In genomic region chr9:25591390-25592354, GRCm38 (mm10) we compare ENCODE assay signal across 8 mouse cellular contexts.
A peak's percentile ranks its signal among the peaks of the same experiment; 100 is the strongest.
DNase-seq lines count a peak whose midpoint lies in the region; ATAC-seq and TF ChIP-seq lines count a peak whose summit lies in the region.

No protein-coding gene starts in this region.

- H3K4me3 ChIP-seq in forebrain, embryonic 10.5 days, result 0 out of 2 replicates have a peak overlapping the region, but pooled peaks have one; percentile 11
- no peak overlapping the region for H3K4me3 ChIP-seq in hindbrain, embryonic 11.5 days (ENCODE audit: low read depth, low read length)
- H3K4me3 ChIP-seq in limb, embryonic 14.5 days (replicated peaks; ENCODE audit: low read length), result no peak overlapping the region; the same call in 1 of the 2 replicates
- no peak overlapping the region for H3K4me3 ChIP-seq in midbrain, embryonic 16.5 days (ENCODE audit: low read depth, low read length)

- peak; percentile 79 for ATAC-seq in hindbrain, embryonic 11.5 days (ENCODE audit: low FRiP score)
- peak; percentile 78 for ATAC-seq in limb, embryonic 14.5 days (ENCODE audit: low FRiP score, low read depth)
- ATAC-seq in midbrain, embryonic 16.5 days, result peak; percentile 85

- H3K27me3 ChIP-seq in forebrain, embryonic 10.5 days (ENCODE audit: poor library complexity, severe bottlenecking), result no peaks in the 10 kb centered on the region
- no peaks in the 10 kb centered on the region for H3K27me3 ChIP-seq in hindbrain, embryonic 11.5 days (ENCODE audit: control insufficient read depth, insufficient read depth, low read length)
- no peaks in the 10 kb centered on the region for H3K27me3 ChIP-seq in limb, embryonic 14.5 days (ENCODE audit: control insufficient read depth, insufficient read depth, low read length)
- H3K27me3 ChIP-seq in midbrain, embryonic 16.5 days (ENCODE audit: control insufficient read depth, insufficient read depth, low read depth, low read length), result no peaks in the 10 kb centered on the region

- H3K27ac ChIP-seq in forebrain, embryonic 10.5 days, result 0 out of 2 replicates have a peak overlapping the region, but pooled peaks have one; percentile 2
- H3K27ac ChIP-seq in hindbrain, embryonic 11.5 days (ENCODE audit: low read depth, low read length), result no peak overlapping the region
- H3K27ac ChIP-seq in limb, embryonic 14.5 days (replicated peaks; ENCODE audit: low read depth, low read length), result no peak overlapping the region
- no peak overlapping the region for H3K27ac ChIP-seq in midbrain, embryonic 16.5 days (ENCODE audit: low read length)

- H3K9me3 ChIP-seq in forebrain, embryonic 10.5 days, result no peaks in the 10 kb centered on the region
- H3K9me3 ChIP-seq in hindbrain, embryonic 11.5 days (ENCODE audit: control insufficient read depth, low read length), result no peaks in the 10 kb centered on the region
- no peaks in the 10 kb centered on the region; the same call in 1 of the 2 replicates for H3K9me3 ChIP-seq in limb, embryonic 14.5 days (ENCODE audit: control insufficient read depth, low read length)
- no peaks in the 10 kb centered on the region for H3K9me3 ChIP-seq in midbrain, embryonic 16.5 days (replicated peaks; ENCODE audit: control insufficient read depth, low read length, poor library complexity, severe bottlenecking)

- H3K9ac ChIP-seq in hindbrain, embryonic 11.5 days (ENCODE audit: low read depth, low read length), result no peak overlapping the region
- H3K9ac ChIP-seq in limb, embryonic 14.5 days (ENCODE audit: low read depth, low read length, severe bottlenecking), result peak overlapping the region; percentile 12; the same call in 1 of the 2 replicates
- H3K9ac ChIP-seq in midbrain, embryonic 16.5 days (ENCODE audit: low read depth, low read length), result no peak overlapping the region

- TF ChIP-seq POLR2A in limb, embryonic 14.5 days (IDR thresholded peaks at IDR 0.05; ENCODE audit: borderline replicate concordance, extremely low read depth, insufficient read depth, insufficient read length), result no peak

- peaks cover 7% of the 10 kb centered on the region; the same call in 1 of the 2 replicates for H3K36me3 ChIP-seq in forebrain, embryonic 10.5 days (replicated peaks)
- no peaks in the 10 kb centered on the region for H3K36me3 ChIP-seq in hindbrain, embryonic 11.5 days (ENCODE audit: control insufficient read depth, insufficient read depth, low read length)
- H3K36me3 ChIP-seq in limb, embryonic 14.5 days (ENCODE audit: control insufficient read depth, insufficient read depth, low read length), result peaks cover 12% of the 10 kb centered on the region; the same call in 1 of the 2 replicates
- H3K36me3 ChIP-seq in midbrain, embryonic 16.5 days (ENCODE audit: control insufficient read depth, insufficient read depth, low read length), result no peaks in the 10 kb centered on the region

- peak; percentile 62 for DNase-seq in right cerebral cortex, postnatal 4 days
- no peak for DNase-seq in right cerebral cortex, adult 18-20 months
- DNase-seq in adrenal gland, postnatal 25 days, result peak; percentile 20
- DNase-seq in forebrain, embryonic 10.5 days (ENCODE audit: extremely low spot score, low spot score), result peak; percentile 50
- DNase-seq in hindbrain, embryonic 11.5 days (ENCODE audit: low spot score), result peak; percentile 83
- peak; percentile 87 for DNase-seq in limb, embryonic 14.5 days (ENCODE audit: low spot score)
- DNase-seq in thymus, postnatal 4 days, result peak; percentile 62

- H3K4me1 ChIP-seq in forebrain, embryonic 10.5 days, result peaks cover 18% of the 10 kb centered on the region
- H3K4me1 ChIP-seq in hindbrain, embryonic 11.5 days (replicated peaks; ENCODE audit: control insufficient read depth, insufficient read depth, low read length), result no peaks in the 10 kb centered on the region
- H3K4me1 ChIP-seq in limb, embryonic 14.5 days (ENCODE audit: control insufficient read depth, insufficient read depth, low read length), result no peaks in the 10 kb centered on the region
- H3K4me1 ChIP-seq in midbrain, embryonic 16.5 days (ENCODE audit: control insufficient read depth, insufficient read depth, low read length), result no peaks in the 10 kb centered on the region

- 29% methylated on average over 15 of the region's 15 CpGs for WGBS in forebrain, embryonic 10.5 days
- WGBS in hindbrain, embryonic 11.5 days, result 21% methylated on average over 15 of the region's 15 CpGs
- 38% methylated on average over 15 of the region's 15 CpGs for WGBS in limb, embryonic 14.5 days
- WGBS in midbrain, embryonic 16.5 days, result 38% methylated on average over 15 of the region's 15 CpGs

- no peak overlapping the region for H3K4me2 ChIP-seq in hindbrain, embryonic 11.5 days (replicated peaks; ENCODE audit: low read depth, low read length)
- peak overlapping the region; percentile 36 for H3K4me2 ChIP-seq in limb, embryonic 14.5 days (replicated peaks; ENCODE audit: low read depth, low read length, severe bottlenecking)
- H3K4me2 ChIP-seq in midbrain, embryonic 16.5 days (ENCODE audit: low read length), result peak overlapping the region; percentile 34; the same call in 1 of the 2 replicates
